Mouse (Mus musculus) gastrocnemius, adult 18-20 months (tissue): Measurements from ENCODE around the gene Glra1. TPM values are rescaled to one million over a fixed set of nuclear protein-coding genes. Genes with fewer than 3 reads are reported as not detected.
"Not testable (repeated sequence)": the region's sequence is repeated elsewhere in the genome, so short reads cannot be mapped to it uniquely, and the experiment has no call there.

Source experiments
- DNase-seq: peaks from one replicate; pipeline ENCODE4 v3.0.0; 2021; ENCODE audit warnings: low spot score
- long read RNA-seq, 2 experiments: library from polyadenylated mRNA; stranded (forward); transcript quantifications; one replicate each; pipeline ENCODE4 v2.0.0; 2021
- total RNA-seq, 2 experiments: library from RNA; stranded (reverse); gene quantifications; 2 replicates each; pipeline ENCODE4 v1.2.3; 2021

The Glra1 gene
- total RNA-seq, result not detected
- long read RNA-seq, experiment 1, result 0 reads
- long read RNA-seq, experiment 2, result 0 reads

- DNase-seq, result peak; percentile 11
Measured at GRCm38 (mm10) chr11:55607808-55608523, at the start of gene Glra1. Glra1 (minus strand) TSS chr11:55608198.

- DNase-seq, result no peak
Measured at GRCm38 (mm10) chr11:55636961-55637360, 29.0 kb upstream of the Glra1 start.

GRCm38 (mm10) chr11:55633901-55634300 is 25.9 kb upstream of the Glra1 start:
- no peak for DNase-seq

GRCm38 (mm10) chr11:55614631-55615030 is 6.6 kb upstream of the Glra1 start:
- not testable (repeated sequence) for DNase-seq

- DNase-seq, result no peak
Measured at GRCm38 (mm10) chr11:55608524-55608920, 524 bp upstream of the Glra1 start.

- no peak for DNase-seq
Measured at GRCm38 (mm10) chr11:55607066-55607807, 761 bp downstream of the Glra1 start.

GRCm38 (mm10) chr11:55601447-55602065 is 6.4 kb downstream of the Glra1 start:
- DNase-seq, result no peak

- no peak for DNase-seq
Measured at GRCm38 (mm10) chr11:55595726-55596125, 12.3 kb downstream of the Glra1 start.

GRCm38 (mm10) chr11:55594411-55594810 is 13.6 kb downstream of the Glra1 start:
- no peak for DNase-seq

GRCm38 (mm10) chr11:55591194-55591593 is 16.8 kb downstream of the Glra1 start:
- no peak for DNase-seq

GRCm38 (mm10) chr11:55589376-55590167 is 18.4 kb downstream of the Glra1 start:
- no peak for DNase-seq

GRCm38 (mm10) chr11:55574397-55574796 is 33.6 kb downstream of the Glra1 start:
- no peak for DNase-seq

- DNase-seq, result no peak
Measured at GRCm38 (mm10) chr11:55571144-55571543, 36.9 kb downstream of the Glra1 start.

GRCm38 (mm10) chr11:55566309-55567099 is 41.5 kb downstream of the Glra1 start:
- DNase-seq, result no peak

GRCm38 (mm10) chr11:55545690-55546089 is 62.3 kb downstream of the Glra1 start:
- no peak for DNase-seq

GRCm38 (mm10) chr11:55542671-55543070 is 65.3 kb downstream of the Glra1 start:
- DNase-seq, result no peak

- no peak for DNase-seq
Measured at GRCm38 (mm10) chr11:55542128-55542527, 65.9 kb downstream of the Glra1 start.

- DNase-seq, result no peak
Measured at GRCm38 (mm10) chr11:55534766-55535165, 73.2 kb downstream of the Glra1 start.

- DNase-seq, result no peak
Measured at GRCm38 (mm10) chr11:55533378-55533777, 74.6 kb downstream of the Glra1 start.

- DNase-seq, result no peak
Measured at GRCm38 (mm10) chr11:55530741-55531140, 77.3 kb downstream of the Glra1 start.
